Mouse (Mus musculus) retina, adult 2 months (tissue): Measurements from ENCODE around the gene Nf1.
A peak's percentile ranks its signal among the peaks of the same experiment; 100 is the strongest.

ENCODE experiments used
- DNase-seq: peaks from one replicate; pipeline ENCODE4 v3.0.0-alpha.2; 2012; ENCODE audit warnings: low read depth, low spot score

Nf1 gene

GRCm38 (mm10) chr11:79328060-79328459 lies 11.4 kb upstream of the Nf1 start:
- DNase-seq = no peak

- no peak for DNase-seq
These were observed 9.9 kb upstream of the Nf1 start for GRCm38 (mm10) chr11:79329585-79329984.

DNA sequence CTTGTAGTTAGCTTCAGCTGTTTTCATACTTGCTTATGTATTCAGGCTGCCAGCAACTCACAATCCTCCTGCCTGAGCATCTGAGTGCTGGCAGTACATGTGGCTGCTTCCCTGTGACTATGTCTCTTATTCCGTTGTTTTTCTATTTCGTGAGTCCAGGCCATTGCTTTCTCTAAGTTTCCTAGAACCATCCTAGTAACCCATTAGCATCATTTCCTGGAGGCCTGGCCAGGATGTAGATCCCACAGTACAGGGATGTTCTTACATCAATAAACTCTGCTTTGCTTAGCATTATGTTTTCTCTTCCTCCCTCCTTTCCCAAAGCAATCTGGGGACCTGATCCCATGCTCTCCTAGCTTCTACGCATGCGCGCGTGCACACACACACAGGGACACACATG lies 4.4 kb upstream of the Nf1 start:
- no peak for DNase-seq

GRCm38 (mm10) chr11:79336722-79337267 lies 2.7 kb upstream of the Nf1 start:
- DNase-seq = no peak

DNA sequence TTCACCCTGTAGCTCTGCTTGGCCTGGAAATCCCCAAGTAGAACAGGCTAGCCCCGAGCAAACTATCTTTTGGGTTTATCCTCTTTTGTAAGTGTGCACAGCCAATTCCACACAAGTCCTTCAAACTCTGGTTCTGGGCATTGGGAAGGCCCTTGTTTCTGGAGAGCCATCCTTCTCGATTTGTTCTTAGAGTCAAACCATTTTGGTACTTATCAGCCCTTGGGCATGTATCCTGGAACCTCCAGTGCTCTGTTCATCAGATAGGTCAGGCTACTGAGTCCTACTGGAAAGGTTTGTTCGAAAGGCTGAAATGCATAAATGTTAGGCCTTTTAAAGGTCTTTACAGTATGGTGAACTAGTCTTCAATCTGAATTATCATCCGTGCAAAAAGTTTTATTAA lies 872 bp upstream of the Nf1 start:
- no peak for DNase-seq

- DNase-seq = no peak
These were observed 602 bp downstream of the Nf1 start for GRCm38 (mm10) chr11:79339808-79340781.

DNA sequence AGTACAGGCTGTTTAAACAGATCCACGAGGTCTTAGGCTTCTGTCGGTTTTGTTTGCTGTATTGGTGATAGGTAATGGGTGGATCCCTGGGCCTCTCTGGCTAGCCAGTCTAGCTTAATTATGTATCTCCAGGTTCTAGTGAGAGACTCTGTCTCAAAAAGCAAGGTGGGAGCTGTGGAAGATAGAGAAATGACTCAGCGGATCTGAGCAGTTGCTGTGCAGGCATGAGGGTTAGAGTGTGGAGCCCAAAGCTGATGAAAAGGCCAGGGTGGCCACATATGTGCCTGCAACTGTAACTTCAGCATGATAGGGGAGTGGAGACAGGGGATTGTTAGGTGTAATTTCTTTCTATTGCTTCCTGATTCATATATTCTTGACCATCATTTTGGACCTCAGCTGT lies 17.5 kb downstream of the Nf1 start:
- no peak for DNase-seq

DNA sequence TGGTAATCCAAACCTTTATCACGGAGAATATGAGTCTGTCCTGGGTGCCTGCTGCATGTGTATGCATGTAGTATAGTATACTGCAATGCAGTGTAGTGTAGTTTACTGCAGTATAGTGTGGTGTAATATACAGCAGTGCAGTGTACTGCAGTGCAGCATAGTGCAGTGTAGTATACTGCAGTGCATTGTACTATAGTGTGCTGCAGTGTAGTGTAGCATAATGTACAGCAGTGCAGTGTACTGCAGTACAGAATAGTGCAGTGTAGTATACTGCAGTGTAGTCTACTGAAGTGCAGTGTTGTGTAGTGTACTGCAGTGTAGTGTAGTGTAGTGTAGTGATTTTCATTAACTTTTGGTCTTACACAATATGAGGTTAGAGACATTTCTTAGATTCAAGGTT lies 17.9 kb downstream of the Nf1 start:
- DNase-seq = no peak

DNA sequence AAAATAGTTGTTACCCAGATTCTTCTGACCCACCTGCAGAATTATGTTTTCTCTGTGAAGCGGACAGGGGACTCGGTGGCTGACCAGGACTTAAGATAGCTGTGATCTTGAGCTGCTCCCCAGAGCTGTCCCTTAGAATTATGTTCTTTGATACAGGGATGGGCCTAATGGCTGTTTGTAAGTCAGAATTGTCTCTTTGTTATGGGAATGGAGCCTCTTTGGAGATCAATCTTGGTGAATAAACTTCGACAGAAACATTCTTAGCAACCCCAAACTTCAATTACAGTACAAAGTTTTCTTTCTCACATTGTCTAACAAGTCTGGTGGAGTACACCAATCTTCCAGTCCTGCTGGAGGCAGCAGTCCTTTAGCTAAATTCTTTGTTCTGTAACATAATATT lies 25.5 kb downstream of the Nf1 start:
- no peak for DNase-seq

- no peak for DNase-seq
These were observed 26.8 kb downstream of the Nf1 start for GRCm38 (mm10) chr11:79366284-79366683.

- DNase-seq = no peak
These were observed 33.5 kb downstream of the Nf1 start for GRCm38 (mm10) chr11:79373031-79373430.

GRCm38 (mm10) chr11:79398336-79398735 lies 58.8 kb downstream of the Nf1 start:
- peak; percentile 71 for DNase-seq

DNA sequence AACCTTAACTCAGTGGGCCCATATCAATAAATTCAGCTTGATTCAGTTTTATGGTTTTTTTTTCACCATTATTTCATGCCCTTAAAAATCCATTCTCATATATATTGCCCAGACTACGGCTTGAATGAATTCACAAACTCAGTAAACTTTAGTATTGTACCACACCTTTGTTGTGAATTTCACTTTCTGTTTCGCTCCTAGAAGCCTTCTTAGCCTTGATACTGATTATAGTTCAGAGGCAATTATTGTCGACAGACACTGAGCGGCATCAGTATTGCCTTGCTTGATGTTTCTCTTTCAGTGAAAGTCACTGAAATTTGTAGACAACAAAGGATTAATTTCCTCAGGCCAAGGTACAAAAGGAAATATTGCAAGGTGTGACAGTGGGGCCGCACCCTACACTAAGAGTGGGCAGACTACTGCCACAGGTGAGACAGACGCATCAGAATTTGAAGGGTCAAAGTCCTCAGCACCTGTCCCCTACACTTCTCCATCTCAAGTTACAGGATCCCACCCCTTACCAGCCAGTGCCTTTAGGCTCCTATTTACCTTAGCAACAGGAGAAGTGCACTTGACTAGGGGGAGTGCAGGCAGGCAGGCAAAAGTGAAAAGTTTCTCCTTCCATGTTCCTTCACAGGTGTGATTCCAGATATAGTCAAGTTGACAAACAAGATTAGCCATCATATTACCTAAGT lies 64.3 kb downstream of the Nf1 start:
- no peak for DNase-seq

- DNase-seq = no peak
These were observed 74.4 kb downstream of the Nf1 start for GRCm38 (mm10) chr11:79413761-79414513.

DNA sequence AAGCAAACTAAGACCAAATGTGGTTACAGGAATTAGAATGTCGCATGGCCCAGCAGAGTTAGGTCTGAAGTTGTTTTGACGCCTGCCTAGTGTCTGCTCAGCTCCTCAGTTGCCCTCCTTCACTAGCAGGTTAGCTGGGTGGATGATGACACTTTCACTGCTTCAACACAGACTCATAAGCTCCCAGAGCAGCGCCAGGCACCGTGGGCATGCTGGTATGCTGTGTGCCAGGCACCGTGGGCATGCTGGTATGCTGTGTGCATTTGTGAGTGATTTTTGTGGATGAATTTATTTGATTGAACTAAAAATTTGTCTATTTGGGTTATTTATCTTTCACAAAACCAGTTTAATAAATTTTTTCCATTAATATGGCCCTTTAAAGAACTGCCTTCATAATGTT lies 83.0 kb downstream of the Nf1 start:
- DNase-seq = no peak

- DNase-seq = no peak
These were observed 87.1 kb downstream of the Nf1 start for GRCm38 (mm10) chr11:79426571-79426970.

GRCm38 (mm10) chr11:79427638-79428037 lies 88.1 kb downstream of the Nf1 start:
- DNase-seq = peak; percentile 16

DNA sequence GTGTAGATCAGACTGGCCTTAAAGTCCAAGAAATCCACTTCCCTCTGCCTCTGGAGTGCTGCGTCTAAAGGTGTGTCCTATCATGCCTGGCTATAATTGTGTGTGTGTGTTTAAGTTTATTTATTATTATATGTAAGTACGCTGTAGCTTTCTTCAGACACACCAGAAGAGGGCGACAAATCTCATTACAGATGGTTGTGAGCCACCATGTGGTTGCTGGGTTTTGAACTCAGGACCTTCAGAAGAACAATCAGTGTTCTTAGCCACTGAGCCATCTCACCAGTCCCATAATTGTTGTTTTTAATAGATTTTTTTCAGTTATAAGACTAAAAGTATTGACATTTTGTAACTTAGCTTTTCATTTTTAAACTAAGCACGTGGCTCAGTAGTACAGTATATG lies 95.8 kb downstream of the Nf1 start:
- DNase-seq = no peak

DNA sequence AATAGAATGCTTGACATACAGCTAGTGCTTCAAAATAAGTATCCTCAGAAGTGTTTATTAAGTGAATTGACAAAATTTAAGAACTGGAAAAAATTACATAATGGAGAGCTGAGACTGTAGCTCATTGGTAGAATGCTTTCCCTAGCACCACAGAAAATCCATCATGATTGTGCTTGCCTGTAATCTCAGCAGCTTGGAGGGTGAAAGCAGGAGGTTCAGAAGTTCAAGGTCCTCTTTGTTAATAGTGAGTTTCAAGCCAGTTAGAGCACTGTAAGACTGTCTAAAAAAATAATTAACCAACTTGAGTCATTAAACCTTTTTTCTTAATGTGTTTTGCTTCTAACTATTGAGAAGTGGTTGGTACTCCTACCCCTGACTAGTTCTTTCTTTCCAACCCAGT lies 108.9 kb downstream of the Nf1 start:
- DNase-seq = no peak

- DNase-seq = no peak
These were observed 113.5 kb downstream of the Nf1 start for GRCm38 (mm10) chr11:79452966-79453365.

DNA sequence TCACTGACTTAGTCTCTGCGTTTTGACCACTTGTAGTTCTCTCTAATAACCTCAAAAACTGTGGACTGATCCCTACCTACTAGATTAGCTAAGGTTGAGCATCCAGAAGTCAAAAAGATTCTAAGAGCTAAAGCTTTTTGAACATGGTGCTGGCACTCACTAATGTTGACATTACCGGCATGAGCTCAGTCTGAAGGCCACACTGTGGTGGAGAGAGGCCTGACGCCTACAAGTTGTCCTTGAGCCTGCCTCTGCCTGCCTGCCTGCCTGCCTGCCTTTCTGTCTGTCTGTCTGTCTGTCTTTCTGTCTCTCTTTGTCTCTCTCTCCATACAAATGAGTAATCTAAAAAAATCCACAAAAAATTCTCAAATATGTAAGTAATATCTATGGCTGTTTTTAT lies 118.4 kb downstream of the Nf1 start:
- DNase-seq = no peak

DNA sequence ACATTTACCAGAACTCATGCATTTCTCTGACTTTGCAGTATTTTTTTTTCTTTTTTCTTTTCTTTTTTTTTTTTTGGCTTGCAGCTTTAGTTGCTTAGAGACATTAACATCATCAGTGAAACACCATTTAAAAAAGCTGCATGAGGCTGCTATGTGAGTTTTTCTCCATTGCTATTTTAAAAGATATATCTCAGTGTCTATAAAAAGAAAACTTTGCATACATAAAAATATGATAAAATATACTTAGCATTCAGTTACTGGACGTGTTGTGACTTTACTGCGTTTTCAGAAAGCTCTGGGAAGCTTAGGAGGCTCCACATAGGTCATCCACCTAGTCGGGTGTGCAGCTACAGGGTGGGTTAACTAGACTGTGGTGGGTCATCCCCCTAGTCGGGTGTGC lies 120.4 kb downstream of the Nf1 start:
- no peak for DNase-seq
